Mouse (Mus musculus) erythroblast, embryonic 14.5 days (primary cell): ENCODE measurements around the gene Ndufb2.

Experiments used
- GATA1 ChIP-seq: IDR thresholded peaks from 2 replicates; pipeline ENCODE4 v1.6.1; 2012; ENCODE audit warnings: low read length, inconsistent platforms, mixed read lengths
- TAL1 ChIP-seq: IDR thresholded peaks from 3 replicates; pipeline ENCODE4 v1.6.1; 2012; ENCODE audit warnings: low read length, inconsistent platforms, mixed read lengths

DNA sequence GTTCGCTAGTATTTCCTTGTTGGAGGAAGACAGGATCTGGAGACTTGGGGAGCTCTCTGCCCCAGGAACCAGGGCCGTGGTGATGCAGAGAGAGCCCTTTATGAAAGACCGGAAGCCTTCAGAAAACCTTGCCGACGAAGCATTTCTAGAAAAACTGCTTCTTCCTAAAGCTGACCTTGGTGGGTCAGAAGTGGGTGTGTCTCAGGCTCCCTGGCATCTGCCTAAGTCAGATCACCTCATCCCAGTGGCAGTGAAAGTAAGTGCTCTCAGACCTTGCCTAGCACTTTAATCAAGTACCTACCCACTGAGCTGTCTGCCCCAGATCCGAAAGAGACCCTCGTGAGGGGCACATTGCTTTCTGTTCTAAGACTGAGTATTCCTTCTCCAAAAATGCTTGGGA lies 17.4 kb upstream of the Ndufb2 start:
- no peak for TF ChIP-seq TAL1
- TF ChIP-seq GATA1, result no peak
